Mouse (Mus musculus) layer of hippocampus, adult 2 months (tissue): ENCODE measurements around the gene Tsr2. TPM values are rescaled to one million over a fixed set of nuclear protein-coding genes. Genes with fewer than 3 reads are reported as not detected.

Source experiments
- DNase-seq, 2 experiments: peaks; one replicate each; pipeline ENCODE4 v3.0.0; 2022; ENCODE audit warnings: low spot score in 2 of 2
- H3K27ac ChIP-seq: fragments of 200-600 bp; 2 replicates; pipeline ENCODE4 v1.8.1; 2022
- H3K4me3 ChIP-seq: fragments of 200-600 bp; 2 replicates; pipeline ENCODE4 v1.8.1; 2022; ENCODE audit warnings: mild to moderate bottlenecking
- CTCF ChIP-seq: fragments of 200-600 bp; conservative IDR thresholded peaks from 2 replicates; pipeline ENCODE4 v1.8.1; 2022; ENCODE audit warnings: antibody characterized with exemption, mild to moderate bottlenecking, moderate library complexity
- long read RNA-seq, 2 experiments: library from polyadenylated mRNA; stranded (forward); transcript quantifications; one replicate each; pipeline ENCODE4 v2.0.0; 2021; ENCODE audit warnings: borderline mapping rate in 2 of 2
- total RNA-seq, 2 experiments: library from RNA; stranded (reverse); gene quantifications; 2 replicates each; pipeline ENCODE4 v1.2.3; 2021

Tsr2 gene
- 10 to 100 TPM; 73.2 to 80.4 TPM for total RNA-seq
- long read RNA-seq, experiment 1, transcript Tsr2-202 (5 exons, 3,796 nt), result major isoform, 17 of 27 reads
- long read RNA-seq, experiment 1, partial matches to known transcripts, result 0 of 27 reads
- long read RNA-seq, experiment 1, other reads (novel, unspliced or antisense), result 6 of 27 reads
- long read RNA-seq, experiment 2, transcript Tsr2-202 (5 exons, 3,796 nt), result major isoform, 26 of 44 reads
- long read RNA-seq, experiment 2, partial matches to known transcripts, result 13 of 44 reads
- long read RNA-seq, experiment 2, other reads (novel, unspliced or antisense), result 0 of 44 reads

GRCm38 (mm10) chrX:151096171-151097058, at the start of gene Tsr2:
Tsr2 (minus strand) TSS chrX:151096543.
- peak within 1 kb of the TSS; percentile 86 for H3K27ac ChIP-seq
- TF ChIP-seq CTCF, result peak; percentile 37

GRCm38 (mm10) chrX:151132785-151133184, 36.4 kb upstream of the Tsr2 start:
- Histone ChIP-seq H3K4me3 (no peak overlapping the region), H3K27ac (no peak overlapping the region)
- peak; percentile 73 for TF ChIP-seq CTCF
- no peak for DNase-seq

More at GRCm38 (mm10) chrX:151096171-151097058, at the start of gene Tsr2:
- DNase-seq, result peak; percentile 65 to 77
- H3K4me3 ChIP-seq, result peak within 1 kb of the TSS; percentile 59

- DNase-seq, result no peak
- H3K27ac ChIP-seq, result no peak overlapping the region
- TF ChIP-seq CTCF, result peak; percentile 54
- H3K4me3 ChIP-seq, result no peak overlapping the region
Measured at GRCm38 (mm10) chrX:151130493-151130892, 34.1 kb upstream of the Tsr2 start.

GRCm38 (mm10) chrX:151123933-151124332, 27.6 kb upstream of the Tsr2 start:
- Histone ChIP-seq H3K27ac (no peak overlapping the region), H3K4me3 (no peak overlapping the region)
- DNase-seq, result no peak
- TF ChIP-seq CTCF, result no peak

GRCm38 (mm10) chrX:151117432-151117831, 21.1 kb upstream of the Tsr2 start:
- Histone ChIP-seq H3K4me3 (no peak overlapping the region), H3K27ac (no peak overlapping the region)
- TF ChIP-seq CTCF, result peak; percentile 79
- DNase-seq, result peak in 1 of 2 experiments; percentile 10

GRCm38 (mm10) chrX:151116795-151117194, 20.5 kb upstream of the Tsr2 start:
- Histone ChIP-seq H3K4me3 (no peak overlapping the region), H3K27ac (no peak overlapping the region)
- peak; percentile 14 to 15 for DNase-seq
- peak; percentile 76 for TF ChIP-seq CTCF

- no peak overlapping the region for H3K27ac ChIP-seq
- no peak for TF ChIP-seq CTCF
- DNase-seq, result no peak
Measured at GRCm38 (mm10) chrX:151107301-151108067, 11.1 kb upstream of the Tsr2 start.

GRCm38 (mm10) chrX:151087418-151087817, 8.9 kb downstream of the Tsr2 start:
- DNase-seq, result peak; percentile 23 to 35
- peak overlapping the region; percentile 73 for H3K27ac ChIP-seq
- TF ChIP-seq CTCF, result no peak
- H3K4me3 ChIP-seq, result no peak overlapping the region

More at GRCm38 (mm10) chrX:151107301-151108067, 11.1 kb upstream of the Tsr2 start:
- no peak overlapping the region for H3K4me3 ChIP-seq

- TF ChIP-seq CTCF, result no peak
- DNase-seq, result no peak
Measured at GRCm38 (mm10) chrX:151085599-151085998, 10.7 kb downstream of the Tsr2 start.

GRCm38 (mm10) chrX:151076941-151077485, 19.3 kb downstream of the Tsr2 start:
- Histone ChIP-seq H3K27ac (no peak overlapping the region), H3K4me3 (no peak overlapping the region)
- DNase-seq, result no peak
- TF ChIP-seq CTCF, result no peak

More at GRCm38 (mm10) chrX:151085599-151085998, 10.7 kb downstream of the Tsr2 start:
- Histone ChIP-seq H3K4me3 (no peak overlapping the region), H3K27ac (peak overlapping the region; percentile 70; the same call in 1 of the 2 replicates)

- no peak for TF ChIP-seq CTCF
- DNase-seq, result no peak
- Histone ChIP-seq H3K4me3 (no peak overlapping the region), H3K27ac (no peak overlapping the region)
Measured at GRCm38 (mm10) chrX:151076007-151076406, 20.3 kb downstream of the Tsr2 start.

- DNase-seq, result no peak
- H3K4me3 ChIP-seq, result no peak overlapping the region
- H3K27ac ChIP-seq, result no peak overlapping the region
- TF ChIP-seq CTCF, result no peak
Measured at GRCm38 (mm10) chrX:151067876-151068275, 28.5 kb downstream of the Tsr2 start.
